Mouse (Mus musculus) macrophage (primary cell): ENCODE results near the gene Map2k4. TPM values are rescaled to one million over a fixed set of nuclear protein-coding genes. Genes with fewer than 3 reads are reported as not detected.

Experiments
- H3K27ac ChIP-seq: fragments of 350-480 bp; formaldehyde crosslinking; 2 replicates; pipeline ENCODE4 v1.9.0; 2021
- H3K36me3 ChIP-seq: fragments of 350-480 bp; formaldehyde crosslinking; 2 replicates; pipeline ENCODE4 v1.9.0; 2021; ENCODE audit errors: inconsistent target
- H3K4me3 ChIP-seq: fragments of 350-480 bp; formaldehyde crosslinking; 2 replicates; pipeline ENCODE4 v1.9.0; 2021; ENCODE audit errors: inconsistent target
- H3K79me2 ChIP-seq: fragments of 350-480 bp; formaldehyde crosslinking; 2 replicates; pipeline ENCODE4 v1.9.0; 2021; ENCODE audit errors: inconsistent target
- WGBS: methylation state at CpG from one replicate; pipeline ENCODE4 v1.1.7; 2026; ENCODE audit warnings: inconsistent platforms; ENCODE audit not compliant: missing documents; 5-methylcytosine and 5-hydroxymethylcytosine counted together
- polyA plus RNA-seq: library from polyadenylated mRNA; stranded (reverse); fragments of 250-400 nt; gene quantifications from 3 replicates; pipeline ENCODE4 v1.2.4, GENCODE M21; 2018; ENCODE audit warnings: inconsistent platforms

Gene Map2k4
- polyA plus RNA-seq, 1 experiment from 2014 or later = 36.5 TPM

DNA sequence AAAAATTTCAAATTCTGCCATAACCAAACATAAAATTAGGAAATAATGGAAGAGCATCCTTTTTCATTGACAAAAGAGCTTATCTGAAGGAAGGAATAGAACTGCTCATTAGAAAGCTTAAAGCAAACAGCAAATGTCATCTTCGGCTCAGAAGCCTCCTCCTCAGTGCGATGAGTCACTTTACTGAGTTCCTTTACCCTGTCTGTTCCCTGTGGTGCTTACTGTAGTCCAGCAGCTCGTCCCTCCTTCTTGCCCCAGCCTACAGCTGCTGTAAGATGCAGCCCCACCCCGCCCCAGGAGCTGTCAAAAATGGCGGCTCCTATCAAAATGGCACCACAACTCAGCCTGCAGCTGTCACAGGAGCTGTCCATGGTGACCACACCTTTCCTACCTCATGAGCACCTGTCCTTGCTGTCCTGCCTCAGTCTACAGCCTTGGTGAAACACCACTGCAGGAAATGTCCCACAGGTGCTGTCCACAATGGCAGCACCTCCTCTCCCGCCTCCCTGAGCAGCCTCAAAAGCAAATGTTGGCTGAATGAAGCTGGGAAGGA lies 75.3 kb downstream of the Map2k4 start:
- H3K27ac ChIP-seq = no peak overlapping the region
- no peaks in the 10 kb centered on the region; the same call in 1 of the 2 replicates for H3K36me3 ChIP-seq
- H3K4me3 ChIP-seq = no peak overlapping the region
- WGBS = 97% methylated on average over 6 of the region's 6 CpGs
- no peaks in the 10 kb centered on the region for H3K79me2 ChIP-seq

DNA sequence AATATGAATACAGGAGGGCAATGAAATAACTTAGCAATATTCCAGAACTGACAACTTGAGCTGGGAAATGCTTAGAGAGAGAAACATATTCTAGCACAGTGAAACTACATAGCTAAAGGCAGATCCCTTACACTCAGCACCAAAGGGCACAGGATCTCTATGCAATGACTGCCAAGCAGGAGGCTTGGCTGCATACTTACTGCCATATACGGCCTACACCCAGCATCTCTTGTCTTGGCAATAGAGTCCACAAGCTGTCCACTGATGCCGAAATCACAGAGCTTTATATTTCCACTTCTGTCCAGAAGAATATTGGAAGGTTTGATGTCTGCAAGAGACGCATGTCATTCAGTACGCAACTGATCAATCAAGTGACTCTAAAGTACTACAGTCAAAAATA lies 81.3 kb downstream of the Map2k4 start:
- 94% methylated on average over 4 of the region's 4 CpGs for WGBS
- peaks cover 15% of the 10 kb centered on the region; the same call in 1 of the 2 replicates for H3K36me3 ChIP-seq
- no peak overlapping the region for H3K27ac ChIP-seq
- no peak overlapping the region for H3K4me3 ChIP-seq
- no peaks in the 10 kb centered on the region for H3K79me2 ChIP-seq

DNA sequence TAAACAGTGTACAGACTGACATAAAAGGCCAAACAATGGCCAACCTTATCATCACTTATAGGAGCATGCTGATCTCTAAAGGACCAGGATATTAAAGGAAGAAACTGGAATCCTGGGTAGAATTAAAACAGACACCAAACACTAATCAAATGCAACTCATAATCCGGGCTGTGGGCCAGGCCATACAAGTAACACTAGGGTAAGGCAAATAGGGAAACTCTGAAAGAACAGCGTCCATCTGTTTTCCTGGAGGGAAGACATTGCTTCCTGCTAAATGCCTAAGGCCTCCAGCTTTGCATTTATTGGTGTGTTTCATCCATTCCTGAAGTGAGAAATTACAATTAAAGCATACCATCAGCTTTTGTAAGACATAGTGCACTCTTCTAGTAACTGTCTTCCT lies 81.9 kb downstream of the Map2k4 start:
- Histone ChIP-seq H3K36me3 (peaks cover 15% of the 10 kb centered on the region; the same call in 1 of the 2 replicates), H3K27ac (no peak overlapping the region), H3K4me3 (no peak overlapping the region), H3K79me2 (no peaks in the 10 kb centered on the region)
- WGBS = 100% methylated on average over 2 of the region's 2 CpGs

DNA sequence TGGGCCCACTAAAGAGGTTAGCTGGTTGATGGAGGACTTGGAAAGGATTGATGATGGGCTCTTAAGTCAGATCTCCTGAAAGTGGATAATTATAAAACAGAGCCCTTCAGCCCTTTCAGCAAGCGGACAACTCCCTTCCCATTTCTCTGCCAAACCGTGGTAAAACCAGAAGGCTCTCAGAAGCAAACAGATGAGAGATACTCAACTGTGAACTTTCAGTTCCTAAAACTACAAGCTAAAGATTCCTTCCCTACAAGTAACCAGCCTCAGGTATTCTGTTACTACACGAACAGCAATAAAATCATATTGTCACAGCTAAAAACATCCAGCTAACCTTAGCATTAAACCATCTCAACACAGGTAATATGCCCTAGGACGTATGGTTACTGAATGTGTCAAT lies 83.2 kb downstream of the Map2k4 start:
- H3K79me2 ChIP-seq = no peaks in the 10 kb centered on the region
- WGBS = 59% methylated on average over 4 of the region's 4 CpGs
- H3K36me3 ChIP-seq = peaks cover 15% of the 10 kb centered on the region; the same call in 1 of the 2 replicates
- no peak overlapping the region for H3K27ac ChIP-seq
- H3K4me3 ChIP-seq = no peak overlapping the region

DNA sequence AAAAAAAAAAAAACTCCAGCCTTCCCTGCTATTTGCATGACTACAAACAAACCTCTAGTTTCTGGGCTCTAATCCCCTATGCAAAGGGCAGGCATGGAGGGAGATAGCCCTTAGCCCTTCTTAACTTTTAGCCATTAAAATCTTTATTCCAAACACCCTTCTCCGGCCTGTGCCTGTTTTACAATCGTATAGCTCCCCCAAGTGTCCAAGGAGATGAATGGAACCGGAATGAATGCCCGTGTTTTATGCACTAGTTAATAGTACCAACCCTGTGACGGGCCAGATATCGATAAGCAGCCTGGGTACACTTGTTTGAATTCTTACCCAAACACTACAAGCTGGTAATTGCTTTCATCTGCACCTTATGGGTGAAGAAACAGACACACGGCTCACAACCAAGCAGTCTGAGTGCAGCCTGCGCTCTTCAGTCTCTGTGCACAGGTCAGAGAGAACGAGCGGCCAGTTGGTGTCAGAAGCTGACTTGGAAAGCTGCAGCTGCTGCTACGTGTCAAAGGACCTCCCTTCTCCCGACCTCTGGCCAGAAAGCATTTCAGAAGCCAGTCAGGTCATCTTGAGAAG lies 109.2 kb downstream of the Map2k4 start:
- H3K4me3 ChIP-seq = no peak overlapping the region
- H3K36me3 ChIP-seq = no peaks in the 10 kb centered on the region
- 50% methylated on average over 12 of the region's 12 CpGs for WGBS
- no peak overlapping the region for H3K27ac ChIP-seq
- H3K79me2 ChIP-seq = no peaks in the 10 kb centered on the region

DNA sequence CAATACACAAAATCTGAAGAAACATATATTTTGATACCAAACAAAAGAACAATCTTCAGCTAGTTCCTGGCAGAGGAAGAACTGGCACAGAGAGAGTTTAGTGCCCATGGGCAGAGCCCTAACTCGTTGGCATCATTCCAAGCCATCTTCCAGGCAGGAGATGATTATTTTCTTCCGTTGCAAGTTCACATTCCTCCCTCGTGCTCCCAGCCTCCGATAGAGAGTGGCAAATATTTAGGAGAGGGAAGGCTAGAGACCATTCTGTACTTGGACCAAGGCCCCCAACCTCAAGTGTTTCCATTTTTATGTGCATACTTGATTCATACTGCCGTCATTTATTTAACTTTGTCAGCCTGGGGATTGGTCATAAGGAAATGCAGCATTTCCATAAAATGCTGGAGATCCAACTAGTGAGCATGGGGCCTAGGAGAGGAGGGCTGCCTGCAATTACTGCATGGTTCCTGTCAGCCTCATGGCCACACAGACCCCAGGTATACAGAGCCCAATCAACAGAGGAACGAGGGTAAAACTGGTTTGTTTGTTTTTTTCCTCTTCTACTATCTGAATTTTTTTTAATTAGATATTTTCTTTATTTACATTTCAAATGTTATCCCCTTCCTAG lies 120.6 kb downstream of the Map2k4 start:
- 80% methylated on average over 6 of the region's 6 CpGs for WGBS
- Histone ChIP-seq H3K79me2 (no peaks in the 10 kb centered on the region), H3K4me3 (no peak overlapping the region), H3K36me3 (no peaks in the 10 kb centered on the region), H3K27ac (no peak overlapping the region)

DNA sequence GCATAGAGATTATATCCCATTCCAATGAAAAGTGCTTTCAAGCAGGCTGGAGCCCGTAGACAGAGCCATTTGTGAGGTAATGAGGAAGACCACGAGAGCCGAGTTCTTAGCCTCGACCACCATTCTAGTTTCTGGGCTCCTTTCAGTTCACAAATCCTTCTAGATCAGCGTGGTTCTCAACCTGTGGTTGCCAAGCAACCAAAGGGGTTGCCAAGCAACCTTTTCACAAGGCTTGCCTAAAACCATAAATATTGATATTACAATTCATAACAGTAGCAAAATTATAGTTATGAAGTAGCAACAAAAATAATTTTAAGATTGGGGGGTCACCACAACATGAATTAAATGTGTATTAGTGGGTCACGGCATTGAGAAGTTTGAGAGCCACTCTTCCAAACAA lies 123.2 kb downstream of the Map2k4 start:
- no peaks in the 10 kb centered on the region for H3K79me2 ChIP-seq
- WGBS = 79% methylated on average over 6 of the region's 6 CpGs
- H3K36me3 ChIP-seq = no peaks in the 10 kb centered on the region
- H3K27ac ChIP-seq = no peak overlapping the region
- no peak overlapping the region for H3K4me3 ChIP-seq

DNA sequence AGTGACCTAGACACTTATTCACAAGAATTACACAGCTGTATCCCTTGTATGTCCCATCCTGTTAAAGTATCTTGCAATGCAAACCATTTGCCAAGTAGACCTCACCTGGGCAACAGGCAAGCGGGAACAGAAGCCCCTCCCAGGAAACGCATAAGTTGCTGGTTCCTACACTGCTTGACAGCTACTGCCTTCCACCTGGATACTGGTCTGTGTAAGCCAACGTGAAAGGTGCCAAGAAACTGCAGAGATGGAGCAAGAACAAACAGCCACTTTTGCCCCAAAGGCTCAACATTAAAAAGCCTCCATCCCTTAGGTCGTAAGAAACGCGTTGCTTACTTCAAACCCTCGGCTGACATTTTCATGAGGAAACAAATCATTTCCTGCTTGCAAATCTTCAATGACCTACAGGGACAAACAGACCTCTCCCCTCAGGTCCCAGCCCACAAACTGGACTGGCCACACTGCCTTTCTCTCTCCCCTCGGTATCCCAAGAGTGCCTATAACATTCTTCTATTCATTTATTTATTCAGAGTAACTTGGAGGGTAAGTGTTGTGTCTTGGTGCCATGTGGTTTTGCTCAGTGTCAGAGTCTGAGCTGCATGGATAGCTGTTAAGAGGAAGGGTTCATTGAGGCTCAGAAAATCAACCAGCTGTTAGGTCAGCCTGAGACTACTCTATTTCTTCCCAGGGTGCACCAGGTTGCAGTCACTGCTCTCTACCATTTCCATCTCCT lies 126.1 kb downstream of the Map2k4 start:
- Histone ChIP-seq H3K36me3 (no peaks in the 10 kb centered on the region), H3K27ac (no peak overlapping the region), H3K4me3 (no peak overlapping the region), H3K79me2 (no peaks in the 10 kb centered on the region)
- WGBS = 70% methylated on average over 8 of the region's 8 CpGs

DNA sequence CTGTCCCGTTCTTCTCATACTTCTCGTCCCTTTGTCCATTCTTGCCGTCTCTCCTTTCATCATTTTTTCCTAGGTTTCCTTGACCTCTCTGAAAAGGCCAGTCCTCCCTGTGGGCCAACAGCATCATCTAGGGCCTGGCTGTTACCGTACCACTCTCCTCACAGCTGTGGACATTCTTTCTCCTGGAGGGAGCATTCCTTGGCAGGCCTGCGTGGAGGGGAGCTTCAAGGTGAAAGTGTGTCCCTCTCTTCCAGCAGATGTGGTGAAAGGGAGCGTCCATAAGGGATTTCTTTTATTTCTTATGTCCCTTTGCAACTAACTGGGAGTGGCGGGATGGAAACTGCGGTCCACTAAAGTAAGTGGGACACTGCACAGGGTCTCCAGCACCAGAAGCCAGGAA lies 134.2 kb downstream of the Map2k4 start:
- 88% methylated on average over 8 of the region's 8 CpGs for WGBS
- Histone ChIP-seq H3K4me3 (no peak overlapping the region), H3K79me2 (no peaks in the 10 kb centered on the region), H3K27ac (no peak overlapping the region), H3K36me3 (no peaks in the 10 kb centered on the region)

DNA sequence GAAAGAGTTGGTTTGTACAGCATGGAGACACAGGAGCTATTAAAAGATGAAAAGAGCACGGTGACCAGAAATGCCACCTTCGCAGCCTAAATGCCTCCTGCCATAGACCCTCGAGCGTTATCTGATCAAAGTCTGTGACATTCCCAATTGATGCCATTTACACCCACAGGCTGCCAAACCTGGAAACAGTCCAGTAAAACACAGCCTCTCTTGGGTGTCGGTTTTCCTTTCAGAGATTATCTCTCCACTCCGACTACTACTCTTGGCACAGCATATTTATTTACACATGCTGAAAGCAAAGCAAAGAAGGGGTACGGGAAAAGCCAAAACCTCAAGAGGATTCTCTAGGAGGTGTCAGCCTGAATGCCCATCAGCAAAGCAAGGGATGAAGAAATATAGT lies 136.7 kb downstream of the Map2k4 start:
- Histone ChIP-seq H3K36me3 (no peaks in the 10 kb centered on the region), H3K79me2 (no peaks in the 10 kb centered on the region), H3K27ac (no peak overlapping the region), H3K4me3 (no peak overlapping the region)
- WGBS = 86% methylated on average over 7 of the region's 7 CpGs

DNA sequence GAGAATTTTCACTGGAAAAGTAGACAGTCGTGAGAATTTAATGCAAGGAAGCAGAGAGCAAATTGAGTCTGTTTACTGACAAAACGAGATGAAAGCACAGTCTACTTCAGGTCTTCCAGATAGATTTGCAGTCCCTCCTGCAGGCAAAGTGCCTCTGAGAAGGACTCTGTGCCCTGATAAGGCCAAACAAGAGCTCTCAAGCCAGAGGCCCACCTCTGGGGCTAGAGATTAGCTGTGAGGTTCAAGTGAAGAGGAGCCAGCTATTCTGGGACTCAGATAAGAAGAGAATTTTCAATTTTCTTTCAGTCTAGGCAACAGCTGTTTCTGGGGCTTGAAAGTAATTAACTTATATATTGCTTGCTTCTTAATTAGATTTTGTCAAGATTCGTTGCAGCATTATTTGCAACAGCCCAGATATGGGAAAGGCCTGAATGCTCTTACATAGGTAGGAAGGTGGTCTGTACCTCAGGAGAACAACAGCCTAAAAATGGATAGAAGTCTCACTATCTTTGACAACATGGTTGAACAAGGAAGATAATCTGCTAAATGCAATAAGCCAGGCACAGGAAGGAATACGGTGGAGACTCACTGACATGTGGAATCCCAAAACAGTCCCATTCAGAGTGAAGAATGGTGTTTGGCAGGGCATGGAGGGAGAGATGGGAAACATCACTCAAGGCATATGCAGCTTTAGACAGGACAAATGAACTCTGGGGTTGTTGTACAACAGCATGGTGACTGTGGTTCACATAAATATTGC lies 138.0 kb downstream of the Map2k4 start:
- H3K27ac ChIP-seq = no peak overlapping the region
- 74% methylated on average over 4 of the region's 4 CpGs for WGBS
- H3K4me3 ChIP-seq = no peak overlapping the region
- no peaks in the 10 kb centered on the region for H3K79me2 ChIP-seq
- H3K36me3 ChIP-seq = no peaks in the 10 kb centered on the region

DNA sequence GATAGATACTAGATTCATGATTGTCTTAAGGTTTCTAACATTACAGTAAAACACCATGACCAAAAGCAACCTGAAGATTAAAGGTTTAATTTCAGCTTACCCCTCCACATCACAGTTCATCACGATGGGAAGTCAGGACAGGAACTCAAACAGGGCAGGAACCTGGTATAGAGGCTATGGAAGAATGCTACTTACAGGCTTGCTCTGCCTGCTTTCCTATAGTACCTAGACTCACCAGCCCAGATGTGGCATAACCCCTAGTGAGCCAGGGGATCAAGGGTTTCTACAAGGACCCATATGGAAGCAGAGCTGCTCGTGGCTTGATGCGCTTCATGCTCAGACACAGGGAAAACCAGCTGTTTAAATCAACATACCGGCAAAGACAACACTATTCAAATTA lies 138.6 kb downstream of the Map2k4 start:
- Histone ChIP-seq H3K4me3 (no peak overlapping the region), H3K36me3 (no peaks in the 10 kb centered on the region), H3K79me2 (no peaks in the 10 kb centered on the region), H3K27ac (no peak overlapping the region)
- 89% methylated on average over 4 of the region's 4 CpGs for WGBS

DNA sequence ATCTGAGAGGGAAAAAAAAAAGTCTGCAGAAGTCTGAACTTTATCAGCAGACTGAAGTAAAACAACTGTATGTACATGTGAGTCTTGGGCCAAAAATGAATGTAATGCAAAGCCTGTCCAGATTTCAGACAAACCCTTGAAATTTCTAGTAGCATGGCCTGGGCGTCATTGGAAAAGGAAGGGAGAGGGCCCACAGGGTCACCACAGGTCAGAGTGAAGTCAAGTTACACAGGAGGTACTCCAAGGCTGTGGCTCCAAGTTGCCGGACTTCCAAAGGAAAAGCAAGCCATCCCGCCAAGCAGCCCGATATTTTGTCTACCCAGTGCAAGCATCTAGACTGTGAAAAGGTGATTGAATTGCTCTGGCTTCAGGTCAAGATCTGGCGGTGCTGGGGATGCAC lies 141.8 kb downstream of the Map2k4 start:
- H3K27ac ChIP-seq = no peak overlapping the region
- no peaks in the 10 kb centered on the region for H3K36me3 ChIP-seq
- no peaks in the 10 kb centered on the region for H3K79me2 ChIP-seq
- no peak overlapping the region for H3K4me3 ChIP-seq
- WGBS = 96% methylated on average over 5 of the region's 5 CpGs

DNA sequence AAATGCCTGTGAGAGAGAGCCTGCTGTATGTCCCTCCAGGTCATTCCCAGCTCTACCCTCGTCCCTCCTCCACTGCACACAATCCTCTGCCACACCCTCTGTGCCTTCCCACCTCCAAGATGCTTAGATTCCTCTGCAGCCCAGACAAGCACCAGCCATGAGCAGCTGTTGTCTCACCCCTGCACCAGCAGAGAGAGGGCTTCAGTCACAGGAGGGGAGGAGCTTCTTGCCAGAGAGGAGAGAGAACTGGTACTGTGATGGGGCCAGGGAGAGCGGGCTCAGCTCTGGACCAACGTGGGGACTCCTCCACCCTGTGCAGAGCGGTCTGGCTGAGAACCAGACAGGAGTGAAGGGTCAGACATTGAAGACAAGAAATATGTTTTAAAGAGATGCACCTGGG lies 143.6 kb downstream of the Map2k4 start:
- WGBS = 67% methylated on average over 4 of the region's 4 CpGs
- no peak overlapping the region for H3K4me3 ChIP-seq
- H3K27ac ChIP-seq = no peak overlapping the region
- no peaks in the 10 kb centered on the region for H3K36me3 ChIP-seq
- H3K79me2 ChIP-seq = no peaks in the 10 kb centered on the region
